Mouse (Mus musculus): Measurements from ENCODE around the gene Map3k7cl. TPM values are rescaled to one million over a fixed set of nuclear protein-coding genes. Genes with fewer than 3 reads are reported as not detected.

Map3k7cl gene
- polyA plus RNA-seq (2017; shearing (Covaris generic)) = not detected

GRCm38 (mm10) chr16:87552907-87553691 lies at the start of gene Map3k7cl:
Map3k7cl (plus strand) TSS chr16:87553330.

Other genes starting within 250 kb of the Map3k7cl start
- gene N6amt1, start 199.1 kb upstream of the Map3k7cl start, polyA plus RNA-seq (2017; shearing (Covaris generic)) = 13.9 TPM
- gene Ltn1, start 120.7 kb upstream of the Map3k7cl start, polyA plus RNA-seq (2017; shearing (Covaris generic)) = 43.2 TPM
- gene Rwdd2b, start 112.8 kb upstream of the Map3k7cl start, polyA plus RNA-seq (2017; shearing (Covaris generic)) = 7.1 TPM
- 109 TPM for gene Usp16, start 98.6 kb upstream of the Map3k7cl start, polyA plus RNA-seq (2017; shearing (Covaris generic))
- 251 TPM for gene Cct8, start 57.5 kb upstream of the Map3k7cl start, polyA plus RNA-seq (2017; shearing (Covaris generic))
- gene Bach1, start 145.6 kb downstream of the Map3k7cl start, polyA plus RNA-seq (2017; shearing (Covaris generic)) = 7.5 TPM

Data from effector memory CD4-positive, alpha-beta T cell, adult 5 months (primary cell).